Mouse (Mus musculus) heart, embryonic 16.5 days (tissue): ENCODE measurements around the gene Myo1h. TPM values are rescaled to one million over a fixed set of nuclear protein-coding genes. Genes with fewer than 3 reads are reported as not detected.
A peak's percentile ranks its signal among the peaks of the same experiment; 100 is the strongest.

Experiments used
- ATAC-seq: fragments of 200-750 bp; cut with Nextera tagmentation; replicated peaks from 2 replicates; pipeline ENCODE4 v1.8.0; 2017; ENCODE audit warnings: moderate number of reproducible peaks; ENCODE audit not compliant: insufficient read depth, low FRiP score; ENCODE audit errors: extremely low read depth
- H3K27ac ChIP-seq: fragments of 300-500 bp; sonication (generic); 2 replicates; pipeline ENCODE4 v1.5.1; 2014; ENCODE audit warnings: mild to moderate bottlenecking, low read length, control low read depth, moderate library complexity
- H3K27me3 ChIP-seq: fragments of 300-500 bp; sonication (generic); 2 replicates; pipeline ENCODE4 v1.6.1; 2014; ENCODE audit warnings: low read length, mixed read lengths; ENCODE audit not compliant: control insufficient read depth, insufficient read depth
- H3K36me3 ChIP-seq: fragments of 300-500 bp; sonication (generic); 2 replicates; pipeline ENCODE4 v1.6.1; 2014; ENCODE audit not compliant: control insufficient read depth, insufficient read depth
- H3K4me1 ChIP-seq: fragments of 300-500 bp; sonication (generic); 2 replicates; pipeline ENCODE4 v1.6.1; 2014; ENCODE audit warnings: low read length, mixed read lengths; ENCODE audit not compliant: control insufficient read depth, insufficient read depth
- H3K4me2 ChIP-seq: fragments of 300-500 bp; sonication (generic); 2 replicates; pipeline ENCODE4 v1.6.1; 2014; ENCODE audit warnings: low read depth, mild to moderate bottlenecking, control low read depth, low read length
- H3K4me3 ChIP-seq: fragments of 300-500 bp; sonication (generic); 2 replicates; pipeline ENCODE4 v1.5.1; 2014; ENCODE audit warnings: mild to moderate bottlenecking, control low read depth, low read length
- H3K9ac ChIP-seq: fragments of 300-500 bp; sonication (generic); 2 replicates; pipeline ENCODE4 v1.6.1; 2014; ENCODE audit warnings: low read length, control low read depth
- H3K9me3 ChIP-seq: fragments of 300-500 bp; sonication (generic); replicated peaks from 2 replicates; pipeline ENCODE4 v1.6.1; 2016; ENCODE audit warnings: low read length; ENCODE audit not compliant: control insufficient read depth
- WGBS: fragments of 180-500 bp; shearing (Covaris S2); extraction: QIAGEN DNeasy Blood & Tissue Kit; methylation state at CpG from one replicate; pipeline ENCODE4 v1.1.7; 2014; 5-methylcytosine and 5-hydroxymethylcytosine counted together
- polyA plus RNA-seq: library from polyadenylated mRNA; unstranded; fragments of >200 nt; fragmentation: Nextera tagmentation; extraction: Ambion mirVana; gene quantifications from 2 replicates; pipeline ENCODE4 v1.2.1, GENCODE M21; 2015

Gene Myo1h
- polyA plus RNA-seq, 1 experiment from 2014 or later = 2.7 TPM

- H3K27me3 ChIP-seq = peaks cover 51% of the 10 kb centered on the region
- no peak overlapping the region for H3K4me3 ChIP-seq
- H3K36me3 ChIP-seq = no peaks in the 10 kb centered on the region
- 52% methylated on average over 7 of the region's 7 CpGs for WGBS
- H3K9me3 ChIP-seq = no peaks in the 10 kb centered on the region
- H3K4me1 ChIP-seq = no peaks in the 10 kb centered on the region
- H3K4me2 ChIP-seq = no peak overlapping the region
- no peak overlapping the region for H3K9ac ChIP-seq
- no peak for ATAC-seq
- H3K27ac ChIP-seq = no peak overlapping the region
Measured at GRCm38 (mm10) chr5:114269499-114269898, 19.5 kb upstream of the Myo1h start.

- ATAC-seq = no peak
- H3K27ac ChIP-seq = no peak overlapping the region
- H3K4me3 ChIP-seq = no peak overlapping the region
- H3K9me3 ChIP-seq = no peaks in the 10 kb centered on the region
- H3K27me3 ChIP-seq = peaks cover 56% of the 10 kb centered on the region
- WGBS = 25% methylated on average over 12 of the region's 12 CpGs
- no peak overlapping the region for H3K4me2 ChIP-seq
- no peak overlapping the region for H3K9ac ChIP-seq
- H3K4me1 ChIP-seq = no peaks in the 10 kb centered on the region
- no peaks in the 10 kb centered on the region for H3K36me3 ChIP-seq
Measured at GRCm38 (mm10) chr5:114269984-114270383, 19.0 kb upstream of the Myo1h start.

- Histone ChIP-seq H3K36me3 (no peaks in the 10 kb centered on the region), H3K4me3 (peak within 1 kb of the TSS; percentile 38), H3K27me3 (peaks cover 82% of the 10 kb centered on the region), H3K9me3 (no peaks in the 10 kb centered on the region), H3K4me2 (peak within 1 kb of the TSS; percentile 56), H3K4me1 (no peaks in the 10 kb centered on the region), H3K27ac (no peak within 1 kb of the TSS), H3K9ac (no peak within 1 kb of the TSS)
- no peak for ATAC-seq
- WGBS = 2% methylated on average over 53 of the region's 56 CpGs
Measured at GRCm38 (mm10) chr5:114273693-114274402, 15.1 kb upstream of the Myo1h start, which contains the start of gene Foxn4. TSS of gene Foxn4 (minus strand) at chr5:114273807.

- Histone ChIP-seq H3K4me2 (no peak overlapping the region), H3K27ac (no peak overlapping the region), H3K27me3 (peaks cover 81% of the 10 kb centered on the region), H3K4me3 (no peak overlapping the region), H3K36me3 (no peaks in the 10 kb centered on the region), H3K9ac (no peak overlapping the region), H3K4me1 (no peaks in the 10 kb centered on the region), H3K9me3 (no peaks in the 10 kb centered on the region)
- 32% methylated on average over 8 of the region's 8 CpGs for WGBS
- no peak for ATAC-seq
Measured at GRCm38 (mm10) chr5:114275339-114275738, 13.6 kb upstream of the Myo1h start.

DNA sequence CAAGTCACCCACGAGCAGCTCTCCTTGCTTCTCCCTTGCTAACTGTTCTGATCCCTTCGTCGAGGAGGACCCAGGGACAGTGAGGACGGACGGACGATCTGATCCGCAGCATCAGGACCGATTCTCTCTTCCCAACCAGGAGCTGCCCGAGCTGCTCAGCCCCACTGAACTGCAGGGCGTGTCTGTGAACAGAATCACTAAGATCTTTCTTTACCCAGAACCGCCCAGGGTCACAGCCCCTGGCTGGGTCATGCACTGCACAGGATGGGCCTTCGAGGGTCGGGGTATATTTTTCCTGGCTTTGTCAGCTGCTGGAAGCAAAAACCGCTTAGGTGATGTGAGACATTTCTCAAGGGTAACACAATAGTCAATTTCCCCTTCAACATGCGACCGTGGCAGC, 13.0 kb upstream of the Myo1h start:
- no peaks in the 10 kb centered on the region for H3K9me3 ChIP-seq
- H3K36me3 ChIP-seq = no peaks in the 10 kb centered on the region
- no peak for ATAC-seq

DNA sequence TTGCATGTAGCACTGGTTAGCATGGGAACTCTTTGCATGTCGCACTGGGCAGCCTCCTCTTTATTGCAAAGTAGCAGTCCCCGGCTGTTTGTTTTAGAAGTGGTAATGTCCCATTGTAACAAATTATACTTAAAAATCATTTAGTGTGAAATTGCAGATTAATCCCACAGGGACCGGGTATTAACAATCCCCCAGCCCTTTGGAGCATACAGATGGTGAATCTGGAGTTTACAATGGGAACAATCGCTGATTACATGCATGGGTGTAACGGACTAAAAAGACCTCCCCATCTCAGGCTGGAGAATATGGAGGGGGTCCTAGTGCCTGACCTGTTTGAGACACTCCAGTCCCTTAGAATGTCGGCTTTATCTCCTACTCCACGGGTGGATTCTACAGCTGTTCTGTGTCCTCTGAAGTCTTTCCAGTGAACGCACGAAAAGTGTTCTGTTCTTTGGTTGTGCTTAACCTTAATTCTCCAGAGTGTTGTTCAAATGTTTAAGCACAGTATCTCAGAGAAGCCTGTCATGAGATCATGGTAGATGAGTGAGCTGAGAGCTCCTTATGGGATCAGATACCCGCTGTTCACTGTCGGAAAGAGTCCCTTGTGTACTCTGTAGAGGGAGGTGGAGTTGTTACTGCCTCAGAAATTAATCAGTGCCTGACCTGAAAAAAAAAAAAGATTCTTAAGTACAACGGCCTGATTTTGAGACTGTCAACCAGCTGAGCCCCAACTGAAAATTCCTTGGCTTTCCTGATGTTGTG, 9.4 kb upstream of the Myo1h start:
- ATAC-seq = no peak
- 49% methylated on average over 12 of the region's 12 CpGs for WGBS
- Histone ChIP-seq H3K4me2 (no peak overlapping the region), H3K4me1 (no peaks in the 10 kb centered on the region), H3K36me3 (no peaks in the 10 kb centered on the region), H3K27ac (no peak overlapping the region), H3K27me3 (peaks cover 41% of the 10 kb centered on the region), H3K9ac (no peak overlapping the region), H3K9me3 (no peaks in the 10 kb centered on the region), H3K4me3 (no peak overlapping the region)

More for the DNA sequence above, 13.0 kb upstream of the Myo1h start:
- Histone ChIP-seq H3K4me3 (no peak overlapping the region), H3K9ac (no peak overlapping the region), H3K4me1 (no peaks in the 10 kb centered on the region), H3K4me2 (no peak overlapping the region), H3K27ac (no peak overlapping the region), H3K27me3 (peaks cover 76% of the 10 kb centered on the region)
- 45% methylated on average over 16 of the region's 16 CpGs for WGBS

- Histone ChIP-seq H3K27ac (no peak overlapping the region), H3K4me3 (no peak overlapping the region), H3K27me3 (peaks cover 13% of the 10 kb centered on the region), H3K4me2 (no peak overlapping the region), H3K9ac (no peak overlapping the region), H3K4me1 (no peaks in the 10 kb centered on the region), H3K9me3 (no peaks in the 10 kb centered on the region), H3K36me3 (no peaks in the 10 kb centered on the region)
- no peak for ATAC-seq
- WGBS = 38% methylated on average over 6 of the region's 6 CpGs
Measured at GRCm38 (mm10) chr5:114282346-114282745, 6.6 kb upstream of the Myo1h start.

DNA sequence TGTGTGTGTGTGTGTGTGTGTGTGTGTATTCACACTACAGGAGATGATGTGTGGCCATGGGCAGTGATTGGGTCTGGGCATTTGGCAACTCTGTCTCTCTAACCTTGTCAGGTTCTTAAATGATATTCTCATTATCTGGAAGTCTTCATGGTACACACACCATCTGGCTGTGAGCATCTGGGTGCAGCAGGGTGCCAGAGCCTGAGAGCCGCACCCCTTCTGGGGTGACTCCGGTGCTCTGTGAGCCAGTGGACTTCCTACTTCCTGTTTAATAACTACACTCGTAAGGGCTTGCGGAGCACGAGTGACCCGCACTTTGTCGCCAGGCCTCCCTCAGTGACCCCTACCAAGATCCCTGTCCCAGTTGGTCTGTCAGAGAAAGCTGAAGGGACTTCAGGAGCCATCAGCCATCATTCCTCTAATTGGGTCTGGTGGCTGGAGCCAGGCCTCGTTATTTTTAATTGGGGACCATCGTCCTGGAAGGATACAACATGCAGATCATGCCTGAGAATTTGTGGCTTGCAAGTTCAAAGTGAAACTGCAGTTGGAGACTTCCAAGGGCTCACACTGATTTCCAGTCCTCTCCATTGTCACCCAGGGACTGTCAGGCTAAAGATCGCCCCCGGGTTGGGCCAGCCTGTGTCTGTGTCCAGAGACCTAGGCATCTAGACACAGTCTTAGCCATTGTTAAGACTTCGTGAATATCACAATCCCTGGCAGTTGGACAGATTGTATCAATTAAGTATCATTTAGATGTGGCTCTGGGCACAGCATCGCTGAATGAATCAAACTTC, 4.2 kb upstream of the Myo1h start:
- Histone ChIP-seq H3K27ac (no peak overlapping the region), H3K9me3 (no peaks in the 10 kb centered on the region), H3K4me1 (no peaks in the 10 kb centered on the region), H3K4me3 (no peak overlapping the region), H3K27me3 (peaks cover 22% of the 10 kb centered on the region), H3K36me3 (no peaks in the 10 kb centered on the region), H3K4me2 (no peak overlapping the region), H3K9ac (no peak overlapping the region)
- WGBS = 70% methylated on average over 13 of the region's 13 CpGs
- no peak for ATAC-seq

- H3K27me3 ChIP-seq = peaks cover 22% of the 10 kb centered on the region
- no peak overlapping the region for H3K9ac ChIP-seq
- H3K9me3 ChIP-seq = no peaks in the 10 kb centered on the region
- H3K4me1 ChIP-seq = no peaks in the 10 kb centered on the region
- WGBS = 82% methylated on average over 3 of the region's 3 CpGs
- no peaks in the 10 kb centered on the region for H3K36me3 ChIP-seq
- H3K4me3 ChIP-seq = no peak overlapping the region
- H3K27ac ChIP-seq = no peak overlapping the region
- no peak overlapping the region for H3K4me2 ChIP-seq
- no peak for ATAC-seq
Measured at GRCm38 (mm10) chr5:114285398-114285700, 3.6 kb upstream of the Myo1h start.
